Mouse (Mus musculus): ENCODE data around the gene Dnase1l2.

DNA sequence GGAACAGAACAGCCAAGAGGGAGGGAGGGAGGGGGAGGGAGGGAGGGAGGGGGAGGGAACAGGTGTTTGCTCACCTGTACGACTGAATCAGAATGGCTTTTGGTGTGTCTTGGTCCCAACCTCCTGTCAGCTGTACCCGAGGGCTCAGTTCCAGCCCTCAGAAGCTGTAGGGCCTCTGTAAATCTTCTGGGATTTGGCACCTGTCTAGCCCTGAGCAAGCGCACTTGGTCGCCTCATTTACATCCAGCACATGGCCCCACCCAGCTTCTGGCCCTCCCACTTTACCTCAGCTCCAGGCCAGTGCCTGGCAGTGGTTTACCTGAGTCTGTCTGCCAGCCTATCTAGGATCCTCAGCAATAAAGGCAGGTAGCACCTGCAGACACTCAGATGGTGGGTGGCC lies 49.4 kb downstream of the Dnase1l2 start:
- TF ChIP-seq ZNF384 (IDR thresholded peaks at IDR 0.05; ENCODE audit: low read depth, low read length) (no peak), CHD2 (IDR thresholded peaks at IDR 0.05; ENCODE audit: low read depth, low read length) (no peak), ZC3H11A (IDR thresholded peaks at IDR 0.05; ENCODE audit: borderline replicate concordance, low read depth, low read length) (no peak)

Data from ES-E14 (cell line).